Mouse (Mus musculus) brain, embryonic 14.5 days (tissue): Measurements from ENCODE around the gene Gm20741. TPM values are rescaled to one million over a fixed set of nuclear protein-coding genes. Genes with fewer than 3 reads are reported as not detected.

ENCODE experiments used
- DNase-seq: peaks from one replicate; pipeline ENCODE4 v3.0.0-alpha.2; 2011; ENCODE audit warnings: low read depth
- CTCF ChIP-seq: fragments of 200-500 bp; IDR thresholded peaks from 2 replicates; pipeline ENCODE4 v1.5.1; 2012; ENCODE audit warnings: inconsistent platforms, mild to moderate bottlenecking, moderate library complexity, borderline replicate concordance; ENCODE audit not compliant: insufficient read depth, insufficient read length; ENCODE audit errors: extremely low read depth
- POLR2A ChIP-seq: fragments of 200-500 bp; IDR thresholded peaks from 2 replicates; pipeline ENCODE4 v1.6.1; 2012; ENCODE audit warnings: mild to moderate bottlenecking, inconsistent platforms, borderline replicate concordance; ENCODE audit not compliant: poor library complexity, insufficient read depth, insufficient read length, severe bottlenecking; ENCODE audit errors: extremely low read depth
- polyA plus RNA-seq: library from polyadenylated mRNA; depleted of rRNA; stranded (reverse); fragments of >200 nt; gene quantifications from 2 replicates; pipeline ENCODE4 v1.2.3, GENCODE M21; 2012; rRNA removed

Gene Gm20741
- not detected in 2 replicates for polyA plus RNA-seq

DNA sequence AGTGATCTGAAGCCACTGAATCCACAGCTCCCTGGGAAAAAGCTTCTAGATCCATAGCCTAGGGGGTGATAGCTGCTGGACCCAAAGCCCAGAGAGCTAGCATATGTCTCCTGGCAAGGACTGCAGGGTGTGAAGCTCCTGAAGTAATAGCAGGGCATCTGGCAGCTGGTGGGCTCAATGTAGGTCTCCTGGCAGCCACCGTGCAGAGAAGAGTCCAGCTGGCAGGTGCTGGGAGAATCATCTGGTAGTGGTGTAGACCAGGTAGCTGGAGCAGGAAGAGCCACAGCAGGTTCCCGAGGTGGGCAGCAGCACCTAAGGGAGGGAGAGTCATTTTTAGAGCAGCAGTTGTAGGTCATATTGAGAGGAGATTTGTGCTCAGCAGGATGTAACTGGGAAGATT, at the start of gene Gm20741:
Gm20741 (minus strand) TSS at position 394 of the 400 bp plus-strand sequence.
- DNase-seq: peak; percentile 3
- no peak for TF ChIP-seq CTCF
- TF ChIP-seq POLR2A: no peak

DNA sequence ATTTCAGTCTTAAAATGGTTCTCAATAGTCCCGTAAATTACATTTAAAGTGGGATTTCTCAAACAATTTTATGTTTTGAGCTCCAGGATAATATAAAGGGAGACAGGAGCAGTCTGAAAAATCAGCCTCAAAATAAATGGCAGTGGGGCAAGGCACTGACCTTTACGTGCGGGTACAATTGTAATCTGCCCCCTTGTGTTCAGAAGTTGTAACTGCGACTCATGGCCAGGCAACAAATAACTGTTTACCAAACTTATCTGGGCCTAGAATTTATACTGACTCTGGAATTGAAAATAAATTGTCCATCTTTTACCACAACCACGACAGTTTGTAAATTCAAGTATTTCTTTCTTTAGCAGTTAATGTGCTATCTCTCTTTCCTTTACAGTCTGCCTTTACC, 39.4 kb upstream of the Gm20741 start:
- TF ChIP-seq CTCF (peak; percentile 75), POLR2A (no peak)
- peak; percentile 57 for DNase-seq

DNA sequence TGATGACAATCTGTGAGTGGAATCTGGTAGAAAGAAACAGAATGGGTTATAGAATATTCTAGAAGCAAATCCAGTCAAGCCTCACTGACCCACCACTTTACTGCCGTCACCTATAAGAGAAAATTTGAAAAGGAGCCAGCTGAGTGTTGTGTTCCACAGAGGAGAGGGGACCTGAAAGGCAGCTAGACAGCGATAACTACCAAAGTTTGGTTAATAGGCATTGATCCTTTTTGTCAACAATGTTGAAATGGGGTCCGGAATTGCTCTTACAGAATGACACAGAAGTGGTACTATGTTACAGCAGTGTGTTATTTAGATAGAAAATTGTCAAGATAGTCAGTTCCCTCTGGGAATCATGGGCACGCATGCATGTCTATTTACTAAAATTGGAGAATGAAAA, 36.5 kb upstream of the Gm20741 start:
- DNase-seq: no peak
- no peak for TF ChIP-seq POLR2A
- TF ChIP-seq CTCF: no peak

DNA sequence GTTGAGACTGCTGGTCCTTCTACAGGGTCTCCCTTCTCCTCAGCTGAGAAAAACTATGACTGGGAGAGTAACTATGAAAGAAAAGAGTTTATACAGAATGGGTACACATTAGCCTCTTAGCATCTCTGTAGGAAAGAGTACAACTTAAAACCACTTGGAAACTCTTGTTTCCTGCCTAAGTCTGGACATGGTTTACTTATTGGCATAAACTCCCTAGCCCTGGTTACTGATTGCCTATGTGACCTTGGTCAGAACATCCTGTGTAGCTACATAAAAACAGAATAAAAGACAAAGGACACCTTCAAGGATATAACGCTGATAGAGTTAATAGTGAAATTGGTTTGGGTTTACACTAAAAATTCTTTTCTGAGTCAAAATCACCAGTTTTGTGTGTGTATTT, 35.3 kb upstream of the Gm20741 start:
- TF ChIP-seq POLR2A: no peak
- TF ChIP-seq CTCF: no peak
- no peak for DNase-seq

DNA sequence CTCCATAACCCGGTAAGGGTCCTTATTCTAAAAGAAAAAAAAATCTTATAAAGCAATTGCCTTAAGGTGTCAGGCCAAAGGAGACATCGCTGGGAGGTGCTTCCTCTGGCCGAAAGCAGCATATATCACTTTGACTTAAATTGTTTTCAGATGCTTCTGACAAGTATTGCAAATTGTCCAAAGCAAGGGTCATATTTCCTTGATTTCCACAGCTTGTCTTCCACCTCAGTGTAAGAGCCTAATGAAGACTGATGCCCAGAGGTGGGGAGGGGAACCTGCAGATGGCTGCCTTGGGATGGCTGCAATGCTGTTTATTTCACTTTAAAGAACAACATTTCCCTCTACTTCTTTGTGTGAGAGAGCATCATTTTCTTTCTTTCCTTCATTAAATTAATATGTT, 15.0 kb upstream of the Gm20741 start:
- DNase-seq: peak; percentile 15
- TF ChIP-seq CTCF: no peak
- TF ChIP-seq POLR2A: no peak

DNA sequence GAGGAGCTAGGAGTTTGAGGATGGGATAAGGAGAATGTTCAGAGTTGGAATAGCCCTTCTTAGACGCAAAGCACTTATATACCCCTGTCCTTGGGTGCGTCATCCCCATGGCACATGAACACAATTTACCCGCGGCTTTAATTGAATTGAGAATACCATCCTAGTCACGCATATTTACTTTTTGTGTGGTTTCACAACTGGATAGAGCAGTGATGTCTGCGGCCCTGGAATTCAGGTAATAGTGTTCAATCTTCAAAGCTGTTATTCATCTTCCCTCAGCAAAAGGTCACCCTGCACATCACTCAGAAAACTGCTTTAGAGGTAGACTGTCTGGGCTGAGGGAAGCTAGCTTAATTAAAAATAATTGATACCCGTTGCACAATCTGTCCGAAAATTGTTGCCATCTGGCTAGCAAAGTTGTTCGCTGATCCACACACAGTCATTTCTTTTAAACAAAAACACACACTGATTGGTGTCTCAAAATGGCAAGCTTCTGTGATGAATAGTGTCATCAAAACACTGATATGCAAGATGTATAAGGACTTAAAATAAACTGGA, 14.2 kb upstream of the Gm20741 start, which contains the start of gene Krtap14:
Krtap14 (minus strand) TSS at position 51 of the 558 bp plus-strand sequence.
- DNase-seq: peak; percentile 77
- TF ChIP-seq CTCF (no peak), POLR2A (no peak)

DNA sequence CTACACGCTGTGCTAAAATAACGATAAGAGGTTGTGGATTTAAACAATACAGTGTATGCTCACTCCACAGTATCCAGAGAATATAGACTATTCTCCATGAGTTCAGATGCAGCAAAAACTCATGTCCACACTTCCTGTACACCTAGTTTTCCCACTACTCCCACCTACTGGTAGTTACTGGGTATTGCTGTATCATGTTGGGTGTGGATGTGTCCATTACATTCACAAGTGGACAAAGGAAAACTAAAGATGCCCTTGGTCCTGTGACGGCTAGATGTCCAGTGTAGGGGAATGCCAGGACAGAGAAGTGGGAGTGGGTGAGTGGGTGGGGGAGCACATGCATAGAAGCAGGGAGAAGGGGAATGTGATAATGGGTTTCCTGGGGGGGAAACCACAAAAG, 11.7 kb upstream of the Gm20741 start:
- DNase-seq: peak; percentile 37
- TF ChIP-seq CTCF: peak; percentile 21; the same call in 1 of the 2 replicates
- TF ChIP-seq POLR2A: no peak

DNA sequence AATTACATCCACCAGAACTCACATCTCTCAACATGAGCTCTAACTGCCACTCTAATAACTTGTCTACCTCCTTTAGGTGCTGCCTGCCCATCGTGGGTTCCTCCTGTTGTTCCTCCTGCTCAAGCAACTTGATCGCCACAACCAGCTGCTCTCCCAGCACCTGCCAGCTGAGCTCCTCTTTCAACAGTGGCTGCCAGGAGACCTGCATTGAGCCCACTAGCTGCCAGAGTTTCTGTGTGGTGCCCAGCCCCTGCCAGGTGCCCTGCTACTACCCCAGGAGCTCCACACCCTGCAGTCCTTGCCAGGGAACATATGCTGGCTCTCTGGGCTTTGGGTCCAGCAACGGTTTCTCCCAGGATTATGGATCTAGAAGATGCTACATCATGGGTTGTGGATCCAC, 8.0 kb upstream of the Gm20741 start, which contains the start of gene Krtap15:
Krtap15 (plus strand) TSS at position 150 of the 400 bp plus-strand sequence.
- no peak for DNase-seq

DNA sequence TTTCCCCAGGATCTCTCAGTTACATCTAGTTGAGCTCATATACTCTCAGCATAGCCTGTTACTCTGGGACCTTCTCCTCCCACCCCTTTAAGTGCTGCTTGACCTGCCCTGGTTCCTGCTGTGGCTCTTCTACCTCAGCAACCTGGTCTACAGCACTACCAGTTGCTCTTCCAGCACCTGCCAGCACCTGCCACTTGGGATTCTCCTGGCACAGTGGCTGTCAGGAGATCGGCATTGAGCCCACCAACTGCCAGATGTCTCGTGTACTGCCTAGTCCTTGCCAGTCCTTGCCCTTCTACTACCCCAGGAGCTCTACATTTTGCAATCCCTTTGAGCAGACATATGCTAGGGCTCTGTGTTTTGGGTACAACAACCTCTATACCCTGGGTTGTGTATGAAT, 25.2 kb downstream of the Gm20741 start:
- no peak for TF ChIP-seq POLR2A
- TF ChIP-seq CTCF: no peak
- no peak for DNase-seq

More for the DNA sequence above, 8.0 kb upstream of the Gm20741 start, which contains the start of gene Krtap15:
- no peak for TF ChIP-seq CTCF
- TF ChIP-seq POLR2A: no peak

DNA sequence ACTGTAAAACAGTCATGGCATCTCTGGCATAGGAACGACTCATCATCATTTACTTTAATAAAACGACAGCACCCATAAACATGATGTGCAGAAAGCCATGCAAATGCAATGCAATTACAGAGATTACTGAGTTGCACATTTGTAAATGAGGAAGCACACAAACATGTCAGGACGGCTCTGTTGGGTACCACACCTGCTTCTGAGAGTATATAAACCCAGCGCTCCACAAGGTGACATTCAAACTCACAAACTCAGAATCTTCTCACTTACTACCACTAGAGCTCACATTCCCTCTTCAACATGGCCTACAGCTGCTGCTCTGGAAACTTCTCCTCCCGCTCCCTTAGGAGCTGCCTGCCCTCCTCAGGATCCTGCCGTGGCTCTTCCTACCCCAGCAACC, 34.4 kb downstream of the Gm20741 start, which contains the start of gene Gm5965:
Gm5965 (plus strand) TSS at position 301 of the 400 bp plus-strand sequence.
- no peak for DNase-seq
- TF ChIP-seq CTCF: no peak
- no peak for TF ChIP-seq POLR2A

DNA sequence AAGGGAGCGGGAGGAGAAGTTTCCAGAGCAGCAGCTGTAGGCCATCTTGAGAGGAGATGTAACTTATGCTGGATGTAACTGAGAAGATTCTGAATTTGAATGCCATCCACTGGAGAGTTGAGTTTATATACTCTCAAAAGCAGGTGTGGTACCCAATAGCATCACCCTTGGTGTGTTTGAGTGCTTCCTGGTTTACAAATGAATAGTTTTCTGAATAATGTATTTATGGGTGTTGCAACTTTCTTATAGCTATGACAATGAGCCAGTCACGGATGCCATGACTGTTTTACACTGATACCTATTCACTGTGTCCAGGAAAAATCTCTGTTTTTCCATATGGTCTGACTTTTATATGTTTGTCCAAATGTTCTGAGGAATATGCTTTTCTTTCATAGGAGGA, 37.9 kb downstream of the Gm20741 start, which contains the start of gene 2310057N15Rik:
2310057N15Rik (minus strand) TSS at position 101 of the 400 bp plus-strand sequence.
- TF ChIP-seq POLR2A (no peak), CTCF (no peak)

More for the DNA sequence above, 37.9 kb downstream of the Gm20741 start, which contains the start of gene 2310057N15Rik:
- no peak for DNase-seq

Other genes starting within 250 kb of the Gm20741 start
- gene Cldn8, start 249.0 kb downstream of the Gm20741 start, polyA plus RNA-seq: 0.18 and 0.21 TPM in 2 replicates
- not detected in 2 replicates for gene Krtap24-1, start 199.9 kb downstream of the Gm20741 start, polyA plus RNA-seq
- not detected in 2 replicates for gene 2310079G19Rik, start 184.6 kb downstream of the Gm20741 start, polyA plus RNA-seq
- gene Krtap26-1, start 164.4 kb downstream of the Gm20741 start, polyA plus RNA-seq: not detected in 2 replicates
- not detected in 2 replicates for gene Krtap27-1, start 140.5 kb downstream of the Gm20741 start, polyA plus RNA-seq
- gene 2310061N02Rik, start 104.3 kb downstream of the Gm20741 start, polyA plus RNA-seq: not detected in 2 replicates
- gene Krtap13-1, start 83.4 kb downstream of the Gm20741 start, polyA plus RNA-seq: not detected in 2 replicates
- not detected in 2 replicates for gene Krtap13, start 60.6 kb downstream of the Gm20741 start, polyA plus RNA-seq
- not detected in 2 replicates for gene 2310034C09Rik, start 53.4 kb downstream of the Gm20741 start, polyA plus RNA-seq
- gene 2310057N15Rik, start 38.0 kb downstream of the Gm20741 start, polyA plus RNA-seq: not detected in 2 replicates
- not detected in 2 replicates for gene Gm5965, start 34.3 kb downstream of the Gm20741 start, polyA plus RNA-seq
- gene Krtap15, start 8.0 kb upstream of the Gm20741 start, polyA plus RNA-seq: not detected in 2 replicates
- gene Krtap14, start 13.9 kb upstream of the Gm20741 start, polyA plus RNA-seq: not detected in 2 replicates
- not detected in 2 replicates for gene Krtap19-1, start 57.2 kb upstream of the Gm20741 start, polyA plus RNA-seq
- gene Krtap19-2, start 62.0 kb upstream of the Gm20741 start, polyA plus RNA-seq: not detected in 2 replicates
- not detected in 2 replicates for gene Krtap19-3, start 65.8 kb upstream of the Gm20741 start, polyA plus RNA-seq
- not detected in 2 replicates for gene Krtap19-4, start 72.9 kb upstream of the Gm20741 start, polyA plus RNA-seq
- not detected in 2 replicates for gene Krtap19-5, start 84.2 kb upstream of the Gm20741 start, polyA plus RNA-seq
- not detected in 2 replicates for gene Krtap19-9b, start 120.0 kb upstream of the Gm20741 start, polyA plus RNA-seq
- not detected in 2 replicates for gene Krtap16-3, start 150.7 kb upstream of the Gm20741 start, polyA plus RNA-seq
- gene Krtap22-2, start 198.5 kb upstream of the Gm20741 start, polyA plus RNA-seq: not detected in 2 replicates
- not detected in 2 replicates for gene Gm10229, start 203.1 kb upstream of the Gm20741 start, polyA plus RNA-seq
- not detected in 2 replicates for gene Krtap6-1, start 219.5 kb upstream of the Gm20741 start, polyA plus RNA-seq
- gene Gm10228, start 229.3 kb upstream of the Gm20741 start, polyA plus RNA-seq: not detected in 2 replicates
- gene Krtap6-5, start 235.7 kb upstream of the Gm20741 start, polyA plus RNA-seq: not detected in 2 replicates